Mouse (Mus musculus): ENCODE results near the gene Xxylt1. TPM values are rescaled to one million over a fixed set of nuclear protein-coding genes. Genes with fewer than 3 reads are reported as not detected.

Gene Xxylt1
- polyA plus RNA-seq, 1 experiment from 2014 or later, result 1.6 TPM

- Histone ChIP-seq H3K4me2 (ENCODE audit: low read depth, low read length) (no peak overlapping the region), H3K27me3 (ENCODE audit: insufficient read depth, low read length) (no peaks in the 10 kb centered on the region), H3K4me3 (ENCODE audit: low read depth, low read length) (no peak overlapping the region), H3K4me1 (ENCODE audit: insufficient read depth) (peaks cover 22% of the 10 kb centered on the region), H3K9me3 (ENCODE audit: low read length) (no peaks in the 10 kb centered on the region), H3K36me3 (replicated peaks; ENCODE audit: insufficient read depth, low read length) (no peaks in the 10 kb centered on the region), H3K9ac (replicated peaks) (no peak overlapping the region), H3K27ac (ENCODE audit: low read depth) (peak overlapping the region; percentile 31; the same call in 1 of the 2 replicates)
- DNase-seq (no peak), ATAC-seq (no peak)
- WGBS (ENCODE audit: insufficient replicate concordance), result 36% methylated on average over 4 of the region's 4 CpGs
- no peak for TF ChIP-seq EP300 (IDR thresholded peaks at IDR 0.05; ENCODE audit: low read depth)
- no peak for TF ChIP-seq CTCF (IDR thresholded peaks at IDR 0.05; ENCODE audit: low read depth)
Observed at GRCm38 (mm10) chr16:31024997-31025396, 56.2 kb downstream of the Xxylt1 start.

- ATAC-seq, result no peak
- Histone ChIP-seq H3K4me3 (ENCODE audit: low read depth, low read length) (no peak overlapping the region), H3K9me3 (ENCODE audit: low read length) (no peaks in the 10 kb centered on the region), H3K36me3 (replicated peaks; ENCODE audit: insufficient read depth, low read length) (no peaks in the 10 kb centered on the region), H3K9ac (replicated peaks) (no peak overlapping the region), H3K27me3 (ENCODE audit: insufficient read depth, low read length) (no peaks in the 10 kb centered on the region), H3K4me1 (ENCODE audit: insufficient read depth) (peaks cover 19% of the 10 kb centered on the region), H3K4me2 (ENCODE audit: low read depth, low read length) (no peak overlapping the region), H3K27ac (ENCODE audit: low read depth) (no peak overlapping the region)
- TF ChIP-seq CTCF (IDR thresholded peaks at IDR 0.05; ENCODE audit: low read depth), result no peak
- TF ChIP-seq EP300 (IDR thresholded peaks at IDR 0.05; ENCODE audit: low read depth), result no peak
- no peak for DNase-seq
- 77% methylated on average over 7 of the region's 7 CpGs for WGBS (ENCODE audit: insufficient replicate concordance)
Observed at GRCm38 (mm10) chr16:31024221-31024620, 57.0 kb downstream of the Xxylt1 start.

GRCm38 (mm10) chr16:31023803-31024202 is 57.4 kb downstream of the Xxylt1 start:
- DNase-seq (no peak), ATAC-seq (no peak)
- Histone ChIP-seq H3K9me3 (ENCODE audit: low read length) (no peaks in the 10 kb centered on the region), H3K4me2 (ENCODE audit: low read depth, low read length) (no peak overlapping the region), H3K4me1 (ENCODE audit: insufficient read depth) (peaks cover 19% of the 10 kb centered on the region), H3K4me3 (ENCODE audit: low read depth, low read length) (no peak overlapping the region), H3K9ac (replicated peaks) (no peak overlapping the region), H3K27ac (ENCODE audit: low read depth) (no peak overlapping the region), H3K27me3 (ENCODE audit: insufficient read depth, low read length) (no peaks in the 10 kb centered on the region), H3K36me3 (replicated peaks; ENCODE audit: insufficient read depth, low read length) (no peaks in the 10 kb centered on the region)
- WGBS (ENCODE audit: insufficient replicate concordance), result 84% methylated on average over 8 of the region's 8 CpGs
- TF ChIP-seq CTCF (IDR thresholded peaks at IDR 0.05; ENCODE audit: low read depth) (no peak), EP300 (IDR thresholded peaks at IDR 0.05; ENCODE audit: low read depth) (no peak)

- Histone ChIP-seq H3K9me3 (ENCODE audit: low read length) (no peaks in the 10 kb centered on the region), H3K27me3 (ENCODE audit: insufficient read depth, low read length) (no peaks in the 10 kb centered on the region), H3K4me1 (ENCODE audit: insufficient read depth) (peaks cover 19% of the 10 kb centered on the region), H3K4me2 (ENCODE audit: low read depth, low read length) (no peak overlapping the region), H3K4me3 (ENCODE audit: low read depth, low read length) (no peak overlapping the region), H3K36me3 (replicated peaks; ENCODE audit: insufficient read depth, low read length) (no peaks in the 10 kb centered on the region), H3K9ac (replicated peaks) (no peak overlapping the region), H3K27ac (ENCODE audit: low read depth) (no peak overlapping the region)
- TF ChIP-seq EP300 (IDR thresholded peaks at IDR 0.05; ENCODE audit: low read depth) (no peak), CTCF (IDR thresholded peaks at IDR 0.05; ENCODE audit: low read depth) (no peak)
- WGBS (ENCODE audit: insufficient replicate concordance), result 36% methylated on average over 5 of the region's 5 CpGs
- DNase-seq (peak; percentile 23), ATAC-seq (no peak)
Observed at GRCm38 (mm10) chr16:31022287-31022686, 58.9 kb downstream of the Xxylt1 start.

- DNase-seq, result no peak
- Histone ChIP-seq H3K27ac (ENCODE audit: low read depth) (no peak overlapping the region), H3K4me2 (ENCODE audit: low read depth, low read length) (no peak overlapping the region), H3K4me1 (ENCODE audit: insufficient read depth) (peaks cover 13% of the 10 kb centered on the region), H3K4me3 (ENCODE audit: low read depth, low read length) (no peak overlapping the region), H3K9ac (replicated peaks) (no peak overlapping the region), H3K27me3 (ENCODE audit: insufficient read depth, low read length) (no peaks in the 10 kb centered on the region), H3K36me3 (replicated peaks; ENCODE audit: insufficient read depth, low read length) (no peaks in the 10 kb centered on the region), H3K9me3 (ENCODE audit: low read length) (no peaks in the 10 kb centered on the region)
- TF ChIP-seq EP300 (IDR thresholded peaks at IDR 0.05; ENCODE audit: low read depth), result no peak
- WGBS (ENCODE audit: insufficient replicate concordance), result 71% methylated on average over 3 of the region's 3 CpGs
- no peak for ATAC-seq
Observed at GRCm38 (mm10) chr16:31019514-31019913, 61.7 kb downstream of the Xxylt1 start.

GRCm38 (mm10) chr16:31017687-31018413 is 63.4 kb downstream of the Xxylt1 start:
- no peak for DNase-seq
- no peaks in the 10 kb centered on the region for H3K9me3 ChIP-seq (ENCODE audit: low read length)
- TF ChIP-seq CTCF (IDR thresholded peaks at IDR 0.05; ENCODE audit: low read depth) (no peak), EP300 (IDR thresholded peaks at IDR 0.05; ENCODE audit: low read depth) (no peak)
- no peak overlapping the region for H3K9ac ChIP-seq (replicated peaks)
- peaks cover 13% of the 10 kb centered on the region for H3K4me1 ChIP-seq (ENCODE audit: insufficient read depth)
- ATAC-seq, result no peak
- no peaks in the 10 kb centered on the region for H3K36me3 ChIP-seq (replicated peaks; ENCODE audit: insufficient read depth, low read length)
- no peaks in the 10 kb centered on the region for H3K27me3 ChIP-seq (ENCODE audit: insufficient read depth, low read length)
- H3K4me3 ChIP-seq (ENCODE audit: low read depth, low read length), result no peak overlapping the region
- no peak overlapping the region for H3K4me2 ChIP-seq (ENCODE audit: low read depth, low read length)
- no peak overlapping the region for H3K27ac ChIP-seq (ENCODE audit: low read depth)
- 80% methylated on average over 10 of the region's 10 CpGs for WGBS (ENCODE audit: insufficient replicate concordance)

All from liver, postnatal 0 days (tissue).